In the genomic region with DNA sequence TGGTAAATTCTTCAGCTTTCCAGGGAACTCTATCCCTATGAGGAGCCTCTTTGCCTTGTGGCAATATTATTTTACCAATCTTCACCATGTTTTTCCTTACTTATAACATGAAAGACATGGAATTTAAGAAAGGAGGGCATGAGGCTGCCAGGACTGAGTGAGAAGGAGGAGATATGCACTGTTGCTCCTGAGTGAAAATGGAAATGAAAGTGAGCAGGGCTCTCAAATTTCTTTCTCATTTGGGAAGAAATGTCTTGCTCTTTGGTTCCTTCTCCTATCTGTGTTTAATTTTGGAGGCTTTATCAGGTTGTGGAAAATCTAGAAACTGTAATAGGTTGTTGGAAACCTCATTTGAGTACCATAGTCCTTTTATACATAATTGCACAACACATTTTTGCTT, we compare ENCODE assay signal across 25 mouse cellular contexts. TPM values are rescaled to one million over a fixed set of nuclear protein-coding genes. Genes with fewer than 3 reads are reported as not detected.
"Had no signal": no experiment of that assay in that cellular context is flagged by ENCODE, and none has a peak within 500 bp of the region (broad histone marks: within the 10 kb centered on the region; RNA-seq: fewer than 3 reads in every experiment).

No protein-coding gene starts in this region.

- H3K4me1 ChIP-seq: heart, embryonic 13.5 days; heart, embryonic 15.5 days; hindbrain, embryonic 13.5 days; hindbrain, embryonic 15.5 days; kidney, embryonic 15.5 days; limb, embryonic 13.5 days; limb, embryonic 15.5 days had no signal

- ATAC-seq: hindbrain, postnatal 0 days; intestine, embryonic 16.5 days had no signal

- H3K27ac ChIP-seq: heart, adult 2 months; heart, embryonic 13.5 days; heart, embryonic 15.5 days; hindbrain, embryonic 13.5 days; hindbrain, embryonic 15.5 days; hindbrain, postnatal 0 days; kidney, embryonic 15.5 days; kidney, postnatal 0 days; limb, embryonic 13.5 days; limb, embryonic 15.5 days had no signal

- H3K27me3 ChIP-seq: heart, embryonic 13.5 days; heart, embryonic 15.5 days; hindbrain, embryonic 13.5 days; hindbrain, embryonic 15.5 days; kidney, embryonic 15.5 days; limb, embryonic 13.5 days; limb, embryonic 15.5 days had no signal

- DNase-seq: gastrocnemius, postnatal 14 days; gastrocnemius, postnatal 36 days; heart, adult 11 months; heart, adult 2 months; heart, postnatal 14 days; heart, postnatal 36 days; kidney, adult 11 months; kidney, adult 2 months; kidney, adult 9 months; kidney, postnatal 14 days; kidney, postnatal 36 days; layer of hippocampus, adult 9-11 months; layer of hippocampus, postnatal 36 days; left cerebral cortex, postnatal 4 days had no signal

- H3K9ac ChIP-seq: heart, embryonic 13.5 days; heart, embryonic 15.5 days; hindbrain, embryonic 13.5 days; hindbrain, embryonic 15.5 days; kidney, embryonic 15.5 days; limb, embryonic 13.5 days; limb, embryonic 15.5 days had no signal

- H3K4me3 ChIP-seq: heart, adult 2 months; heart, embryonic 13.5 days; heart, embryonic 15.5 days; hindbrain, embryonic 13.5 days; hindbrain, embryonic 15.5 days; kidney, embryonic 15.5 days; limb, embryonic 13.5 days; limb, embryonic 15.5 days had no signal

- H3K4me2 ChIP-seq: heart, embryonic 11.5 days; heart, embryonic 13.5 days; heart, embryonic 15.5 days; hindbrain, embryonic 13.5 days; hindbrain, embryonic 15.5 days; kidney, embryonic 15.5 days; limb, embryonic 13.5 days; limb, embryonic 15.5 days had no signal

- H3K36me3 ChIP-seq: heart, embryonic 13.5 days; heart, embryonic 15.5 days; hindbrain, embryonic 13.5 days; hindbrain, embryonic 15.5 days; kidney, embryonic 15.5 days; limb, embryonic 13.5 days; limb, embryonic 15.5 days had no signal

- H3K9me3 ChIP-seq: heart, embryonic 13.5 days; heart, embryonic 15.5 days; hindbrain, embryonic 13.5 days; hindbrain, embryonic 15.5 days; kidney, embryonic 15.5 days; limb, embryonic 13.5 days; limb, embryonic 15.5 days had no signal

RNA-seq across cellular contexts. Expression of gene Ccr2, which starts 5.5 kb away (rescaled TPM):
- total RNA-seq: hindbrain, postnatal 0 days had no signal
